ENCODE assay signal across 8 mouse cellular contexts in genomic region chr7:126963548-126964286, GRCm38 (mm10). TPM values are rescaled to one million over a fixed set of nuclear protein-coding genes. Genes with fewer than 3 reads are reported as not detected.
A peak's percentile ranks its signal among the peaks of the same experiment; 100 is the strongest.
DNase-seq lines count a peak whose midpoint lies in the region; ATAC-seq and TF ChIP-seq lines count a peak whose summit lies in the region.

No protein-coding gene starts in this region.

- H3K36me3 ChIP-seq in heart, postnatal 0 days (replicated peaks; ENCODE audit: control insufficient read depth, insufficient read depth, low read length), result no peaks in the 10 kb centered on the region
- H3K36me3 ChIP-seq in heart, embryonic 10.5 days, result no peaks in the 10 kb centered on the region
- H3K36me3 ChIP-seq in E14TG2a.4 (ENCODE audit: insufficient read depth, low read length), result no peaks in the 10 kb centered on the region

- no peak overlapping the region for H3K4me3 ChIP-seq in heart, postnatal 0 days (ENCODE audit: low read depth, low read length)
- no peak overlapping the region; the same call in 1 of the 2 replicates for H3K4me3 ChIP-seq in heart, embryonic 10.5 days
- H3K4me3 ChIP-seq in E14TG2a.4 (replicated peaks; ENCODE audit: low read length), result peak overlapping the region; percentile 73

- H3K9me3 ChIP-seq in heart, postnatal 0 days (replicated peaks; ENCODE audit: control insufficient read depth, low read length), result no peaks in the 10 kb centered on the region
- no peaks in the 10 kb centered on the region for H3K9me3 ChIP-seq in heart, embryonic 10.5 days
- no peaks in the 10 kb centered on the region for H3K9me3 ChIP-seq in E14TG2a.4 (ENCODE audit: low read length)

- 30% methylated on average over 19 of the region's 19 CpGs for WGBS in heart, postnatal 0 days
- 25% methylated on average over 19 of the region's 19 CpGs for WGBS in heart, embryonic 10.5 days

- no peak overlapping the region for H3K9ac ChIP-seq in heart, postnatal 0 days (replicated peaks; ENCODE audit: low read depth, low read length)

- ATAC-seq in heart, postnatal 0 days (ENCODE audit: insufficient read depth, low read depth), result no peak
- peak; percentile 40; the same call in 1 of the 2 replicates for ATAC-seq in common myeloid progenitor, adult 5-6 weeks (replicated peaks; ENCODE audit: low read depth, poor library complexity, severe bottlenecking)
- no peak for ATAC-seq in monocyte, adult 5-6 weeks (replicated peaks; ENCODE audit: insufficient number of reproducible peaks, low FRiP score, low TSS enrichment, poor library complexity, severe bottlenecking)

- TF ChIP-seq EP300 in heart, postnatal 0 days (IDR thresholded peaks at IDR 0.05; ENCODE audit: low read depth), result no peak

- no peak overlapping the region for H3K4me2 ChIP-seq in heart, postnatal 0 days (ENCODE audit: low read depth, low read length)

- DNase-seq in heart, postnatal 0 days (ENCODE audit: low spot score), result peak; percentile 16
- DNase-seq in heart, embryonic 10.5 days (ENCODE audit: low spot score), result no peak
- DNase-seq in kidney, adult 18-20 months, result peak; percentile 74
- DNase-seq in lung, postnatal 25 days (ENCODE audit: low spot score), result peak; percentile 43
- no peak for DNase-seq in layer of hippocampus, adult 18-20 months (ENCODE audit: low spot score in 2 of 2)

- peaks cover 13% of the 10 kb centered on the region for H3K27me3 ChIP-seq in heart, postnatal 0 days (ENCODE audit: control insufficient read depth, insufficient read depth, low read length)
- peaks cover 44% of the 10 kb centered on the region for H3K27me3 ChIP-seq in heart, embryonic 10.5 days (ENCODE audit: insufficient read depth, poor library complexity, severe bottlenecking)
- H3K27me3 ChIP-seq in E14TG2a.4 (ENCODE audit: insufficient read depth, low read length), result peaks cover 23% of the 10 kb centered on the region

- no peak overlapping the region for H3K27ac ChIP-seq in heart, postnatal 0 days (ENCODE audit: low read depth)
- H3K27ac ChIP-seq in heart, embryonic 10.5 days, result no peak overlapping the region

- H3K4me1 ChIP-seq in heart, postnatal 0 days (ENCODE audit: control insufficient read depth, insufficient read depth), result no peaks in the 10 kb centered on the region
- peaks cover 11% of the 10 kb centered on the region; the same call in 1 of the 2 replicates for H3K4me1 ChIP-seq in heart, embryonic 10.5 days
- peaks cover 33% of the 10 kb centered on the region for H3K4me1 ChIP-seq in E14TG2a.4 (replicated peaks; ENCODE audit: low read depth, low read length)

- TF ChIP-seq CTCF in heart, postnatal 0 days (IDR thresholded peaks at IDR 0.05; ENCODE audit: low read depth), result peak; percentile 60
- peak; percentile 19; the same call in 1 of the 2 replicates for TF ChIP-seq CTCF in E14TG2a.4 (conservative IDR thresholded peaks at IDR 0.05; ENCODE audit: low read length)

RNA-seq across cellular contexts. Expression of gene Cdipt, which starts 12.0 kb away (rescaled TPM):
- 135 and 150 TPM in 2 replicates for total RNA-seq in heart, postnatal 0 days (2014; rRNA removed; ENCODE audit: low replicate concordance)
- polyA plus RNA-seq in heart, postnatal 0 days (2015; fragmentation: Nextera tagmentation; extraction: Ambion mirVana), result 64.0 and 67.5 TPM in 2 replicates
- polyA plus RNA-seq in heart, embryonic 10.5 days (2016; fragmentation: Nextera tagmentation; extraction: Ambion mirVana), result 87.4 and 89.3 TPM in 2 replicates
- 33.7 and 60.5 TPM in 2 replicates for total RNA-seq in common myeloid progenitor, adult 5-6 weeks (2017)
- 43.2 to 53.6 TPM (median 43.9 TPM) in 3 replicates for total RNA-seq in monocyte, adult 5-6 weeks (2017)
- 100 to 1,000 TPM; 164 to 166 TPM for total RNA-seq in layer of hippocampus, adult 18-20 months (2021)

RNA-seq across cellular contexts. Expression of gene Cdiptos, which starts 12.2 kb away (rescaled TPM):
- 1.8 TPM in 1 of 2 replicates, not detected in the other for total RNA-seq in heart, postnatal 0 days (2014; rRNA removed; ENCODE audit: low replicate concordance)
- 1.2 and 1.5 TPM in 2 replicates for polyA plus RNA-seq in heart, postnatal 0 days (2015; fragmentation: Nextera tagmentation; extraction: Ambion mirVana)
- polyA plus RNA-seq in heart, embryonic 10.5 days (2016; fragmentation: Nextera tagmentation; extraction: Ambion mirVana), result 1.3 and 1.5 TPM in 2 replicates
- total RNA-seq in common myeloid progenitor, adult 5-6 weeks (2017), result 1.0 and 2.3 TPM in 2 replicates
- 2.8 to 9.8 TPM (median 5.5 TPM) in 3 replicates for total RNA-seq in monocyte, adult 5-6 weeks (2017)
- not detected for total RNA-seq in layer of hippocampus, adult 18-20 months (2021)

RNA-seq across cellular contexts. Expression of gene Sez6l2, which starts 13.4 kb away (rescaled TPM):
- total RNA-seq in heart, postnatal 0 days (2014; rRNA removed; ENCODE audit: low replicate concordance), result 8.7 and 14.2 TPM in 2 replicates
- 1.5 and 1.7 TPM in 2 replicates for polyA plus RNA-seq in heart, postnatal 0 days (2015; fragmentation: Nextera tagmentation; extraction: Ambion mirVana)
- polyA plus RNA-seq in heart, embryonic 10.5 days (2016; fragmentation: Nextera tagmentation; extraction: Ambion mirVana), result 0.15 and 0.35 TPM in 2 replicates
- 0.14 and 1.9 TPM in 2 replicates for total RNA-seq in common myeloid progenitor, adult 5-6 weeks (2017)
- 0.64 to 3.6 TPM (median 1.3 TPM) in 3 replicates for total RNA-seq in monocyte, adult 5-6 weeks (2017)
- 100 to 1,000 TPM; 475 to 503 TPM for total RNA-seq in layer of hippocampus, adult 18-20 months (2021)

RNA-seq across cellular contexts. Expression of gene Asphd1, which starts 14.3 kb away (rescaled TPM):
- 0.23 TPM in 1 of 2 replicates, not detected in the other for total RNA-seq in heart, postnatal 0 days (2014; rRNA removed; ENCODE audit: low replicate concordance)
- not detected in 2 replicates for polyA plus RNA-seq in heart, postnatal 0 days (2015; fragmentation: Nextera tagmentation; extraction: Ambion mirVana)
- polyA plus RNA-seq in heart, embryonic 10.5 days (2016; fragmentation: Nextera tagmentation; extraction: Ambion mirVana), result not detected in 2 replicates
- total RNA-seq in common myeloid progenitor, adult 5-6 weeks (2017), result not detected in 2 replicates
- total RNA-seq in monocyte, adult 5-6 weeks (2017), result not detected in 3 replicates
- total RNA-seq in layer of hippocampus, adult 18-20 months (2021), result 10 to 100 TPM; 33.3 to 33.7 TPM

RNA-seq across cellular contexts. Expression of gene Kctd13, which starts 35.0 kb away (rescaled TPM):
- total RNA-seq in heart, postnatal 0 days (2014; rRNA removed; ENCODE audit: low replicate concordance), result 6.8 and 8.2 TPM in 2 replicates
- 11.2 TPM in 2 replicates for polyA plus RNA-seq in heart, postnatal 0 days (2015; fragmentation: Nextera tagmentation; extraction: Ambion mirVana)
- 15.5 and 21.3 TPM in 2 replicates for polyA plus RNA-seq in heart, embryonic 10.5 days (2016; fragmentation: Nextera tagmentation; extraction: Ambion mirVana)
- total RNA-seq in common myeloid progenitor, adult 5-6 weeks (2017), result 9.6 and 13.2 TPM in 2 replicates
- 7.9 to 31.1 TPM (median 16.9 TPM) in 3 replicates for total RNA-seq in monocyte, adult 5-6 weeks (2017)
- total RNA-seq in layer of hippocampus, adult 18-20 months (2021), result 100 to 1,000 TPM; 192 to 198 TPM

Comparison
In these comparisons a context has a peak if more than half of its experiments do, and no peak if none do; other contexts are left out.
1. DNase-seq: peak in heart, postnatal 0 days (single experiment), kidney, adult 18-20 months (single experiment) and lung, postnatal 25 days (single experiment); none in heart, embryonic 10.5 days (single experiment) and layer of hippocampus, adult 18-20 months (0 of 2).
2. RNA of gene Sez6l2, which starts 13.4 kb away (total RNA-seq): 475 to 503 TPM in layer of hippocampus, adult 18-20 months; 8.7 to 14.2 TPM in heart, postnatal 0 days, 0.64 to 3.6 TPM in monocyte, adult 5-6 weeks and 0.14 to 1.9 TPM in common myeloid progenitor, adult 5-6 weeks; every median in the first group is over 10 times any median in the second.